Mouse (Mus musculus) heart, embryonic 13.5 days (tissue): ENCODE measurements at regions not wholly inside any gene's neighbourhood (a gene's known extent, or its start where the extent isn't known, plus 50 kb on each side); places are given as distances from the start of the nearest gene placed in this dataset.

Experiments used
- ATAC-seq: fragments of 200-750 bp; cut with Nextera tagmentation; 2 replicates; pipeline ENCODE4 v1.8.0; 2017; ENCODE audit warnings: moderate TSS enrichment; ENCODE audit not compliant: insufficient number of reproducible peaks, low FRiP score, low TSS enrichment; ENCODE audit errors: extremely low read depth
- H3K27ac ChIP-seq: fragments of 300-500 bp; sonication (generic); replicated peaks from 2 replicates; pipeline ENCODE4 v1.5.1; 2015; ENCODE audit warnings: moderate library complexity, mild to moderate bottlenecking, inconsistent platforms
- H3K27me3 ChIP-seq: fragments of 300-500 bp; sonication (generic); replicated peaks from 2 replicates; pipeline ENCODE4 v1.6.1; 2015; ENCODE audit warnings: mild to moderate bottlenecking, inconsistent platforms
- H3K36me3 ChIP-seq: fragments of 300-500 bp; sonication (generic); 2 replicates; pipeline ENCODE4 v1.6.1; 2015; ENCODE audit warnings: mild to moderate bottlenecking, inconsistent platforms
- H3K4me1 ChIP-seq: fragments of 300-500 bp; sonication (generic); 2 replicates; pipeline ENCODE4 v1.6.1; 2015; ENCODE audit warnings: inconsistent platforms
- H3K4me2 ChIP-seq: fragments of 300-500 bp; sonication (generic); 2 replicates; pipeline ENCODE4 v1.6.1; 2015; ENCODE audit warnings: inconsistent platforms, mild to moderate bottlenecking, moderate library complexity
- H3K4me3 ChIP-seq: fragments of 300-500 bp; sonication (generic); 2 replicates; pipeline ENCODE4 v1.5.1; 2015; ENCODE audit warnings: moderate library complexity, mild to moderate bottlenecking, inconsistent platforms
- H3K9ac ChIP-seq: fragments of 300-500 bp; sonication (generic); 2 replicates; pipeline ENCODE4 v1.6.1; 2015; ENCODE audit warnings: inconsistent platforms, mild to moderate bottlenecking, moderate library complexity
- H3K9me3 ChIP-seq: fragments of 300-500 bp; sonication (generic); 2 replicates; pipeline ENCODE4 v1.6.1; 2016; ENCODE audit warnings: inconsistent platforms
- WGBS: fragments of 180-500 bp; shearing (Covaris S2); methylation state at CpG from one replicate; pipeline ENCODE4 v1.1.7; 2015; ENCODE audit warnings: mixed read lengths; 5-methylcytosine and 5-hydroxymethylcytosine counted together

DNA sequence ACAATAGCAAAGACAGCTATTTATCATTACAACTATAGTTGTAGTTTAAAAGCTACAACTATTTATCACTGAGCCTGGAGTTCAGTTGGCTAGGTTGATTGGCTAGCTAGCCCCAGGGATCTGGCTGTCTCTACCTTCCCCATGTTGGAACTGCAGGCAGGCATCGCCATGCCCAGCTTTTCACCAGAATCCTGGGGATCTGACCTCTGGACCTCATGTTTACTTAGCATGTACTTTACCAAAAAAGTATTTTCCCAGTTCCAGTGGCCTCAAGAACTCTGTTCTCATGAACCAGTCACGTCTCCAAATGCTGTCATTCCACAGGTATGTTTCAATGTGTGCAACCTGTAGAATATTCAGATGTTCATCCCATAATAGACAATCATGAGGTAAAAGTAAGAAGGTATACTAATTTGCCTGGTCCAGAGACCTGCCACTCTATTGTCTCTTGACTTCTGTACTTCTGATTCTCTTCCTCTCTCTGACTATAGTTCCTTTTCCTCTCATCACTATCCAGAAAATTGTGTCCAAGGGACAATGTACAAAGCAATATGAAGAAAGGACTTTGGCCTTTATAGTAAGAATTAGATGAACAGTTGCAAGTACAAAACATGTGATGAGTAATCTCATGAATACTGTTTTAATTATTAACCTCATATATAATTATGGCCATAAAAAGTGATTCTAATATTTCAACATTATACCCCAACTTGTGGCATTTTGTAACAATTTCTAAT lies 421.8 kb downstream of the Fam84a start:
- Histone ChIP-seq H3K27me3 (no peaks in the 10 kb centered on the region), H3K9ac (no peak overlapping the region), H3K4me1 (no peaks in the 10 kb centered on the region), H3K4me3 (no peak overlapping the region), H3K36me3 (no peaks in the 10 kb centered on the region), H3K27ac (no peak overlapping the region), H3K9me3 (no peaks in the 10 kb centered on the region), H3K4me2 (no peak overlapping the region)
- no peak for ATAC-seq
- 75% methylated on average over 2 of the region's 2 CpGs for WGBS

DNA sequence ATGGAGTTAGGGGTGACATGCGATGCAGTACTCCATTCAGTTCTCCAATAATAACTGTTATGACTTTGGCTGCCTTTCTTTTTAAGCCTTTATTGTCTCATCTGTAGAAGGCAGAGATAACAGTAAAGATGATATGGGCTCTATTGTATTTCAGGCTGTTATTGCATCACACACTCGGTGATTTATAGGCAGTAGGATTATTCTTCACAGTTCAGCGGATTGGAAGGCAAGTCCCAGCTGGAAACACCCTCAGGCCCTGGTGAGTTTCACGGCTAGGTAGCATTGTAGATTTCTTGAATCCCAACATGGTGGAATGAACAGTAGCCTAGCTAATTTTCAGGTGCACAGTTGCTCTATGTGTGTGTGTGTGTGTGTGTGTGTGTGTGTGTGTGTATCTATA lies 422.9 kb downstream of the Fam84a start:
- no peak overlapping the region for H3K9ac ChIP-seq
- H3K4me2 ChIP-seq: no peak overlapping the region
- H3K4me3 ChIP-seq: no peak overlapping the region
- no peak for ATAC-seq
- 77% methylated on average over 4 of the region's 4 CpGs for WGBS
- H3K27ac ChIP-seq: no peak overlapping the region
- H3K36me3 ChIP-seq: no peaks in the 10 kb centered on the region
- no peaks in the 10 kb centered on the region for H3K4me1 ChIP-seq
- no peaks in the 10 kb centered on the region for H3K9me3 ChIP-seq
- no peaks in the 10 kb centered on the region for H3K27me3 ChIP-seq

DNA sequence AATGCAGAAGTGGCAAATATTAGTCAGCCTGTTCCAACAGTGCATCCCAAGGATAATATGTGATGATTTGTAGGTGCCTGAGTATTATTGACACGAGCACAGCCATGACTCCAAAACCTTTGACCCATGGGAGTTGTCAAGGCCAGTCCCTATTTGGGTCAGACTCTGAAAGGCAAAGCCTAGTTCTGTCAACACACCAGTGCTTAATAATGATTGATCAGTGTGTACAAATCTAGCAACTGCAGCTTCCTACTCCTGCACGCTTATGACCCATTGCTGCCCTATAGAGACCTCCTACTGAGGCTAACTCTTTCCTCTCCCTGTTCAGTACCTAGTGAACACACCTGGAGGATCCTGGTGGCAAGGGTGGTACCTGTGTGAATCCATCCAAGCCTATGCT lies 427.3 kb downstream of the Fam84a start:
- 78% methylated on average over 2 of the region's 2 CpGs for WGBS
- Histone ChIP-seq H3K9me3 (no peaks in the 10 kb centered on the region), H3K27me3 (no peaks in the 10 kb centered on the region), H3K4me2 (no peak overlapping the region), H3K27ac (no peak overlapping the region), H3K4me1 (no peaks in the 10 kb centered on the region), H3K4me3 (no peak overlapping the region), H3K9ac (no peak overlapping the region), H3K36me3 (no peaks in the 10 kb centered on the region)
- ATAC-seq: no peak

DNA sequence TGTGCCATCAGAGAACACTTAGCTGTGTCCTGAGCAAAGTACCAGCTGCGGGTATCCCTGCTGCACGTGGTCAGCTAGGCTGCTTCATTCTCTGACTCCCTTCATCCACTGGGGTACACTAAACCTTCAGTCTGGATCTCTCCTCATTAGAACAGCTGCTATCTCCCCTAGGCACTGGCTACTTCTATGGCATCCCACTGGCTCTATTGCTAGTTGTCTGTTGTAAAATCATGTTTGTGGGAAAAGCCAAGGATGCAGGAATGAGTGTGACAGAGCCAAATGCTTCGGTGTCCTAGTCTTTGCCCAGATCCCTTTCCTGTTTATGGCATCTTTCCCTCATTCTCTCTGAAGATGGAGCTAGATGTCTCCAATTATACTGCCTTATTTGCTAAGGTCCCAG lies 440.9 kb downstream of the Nbas start:
- WGBS: 75% methylated on average over 3 of the region's 3 CpGs
- H3K36me3 ChIP-seq: no peaks in the 10 kb centered on the region
- ATAC-seq: no peak
- no peak overlapping the region for H3K27ac ChIP-seq
- no peaks in the 10 kb centered on the region for H3K27me3 ChIP-seq
- H3K4me1 ChIP-seq: no peaks in the 10 kb centered on the region
- no peak overlapping the region for H3K9ac ChIP-seq
- H3K9me3 ChIP-seq: no peaks in the 10 kb centered on the region
- H3K4me2 ChIP-seq: no peak overlapping the region
- H3K4me3 ChIP-seq: no peak overlapping the region

DNA sequence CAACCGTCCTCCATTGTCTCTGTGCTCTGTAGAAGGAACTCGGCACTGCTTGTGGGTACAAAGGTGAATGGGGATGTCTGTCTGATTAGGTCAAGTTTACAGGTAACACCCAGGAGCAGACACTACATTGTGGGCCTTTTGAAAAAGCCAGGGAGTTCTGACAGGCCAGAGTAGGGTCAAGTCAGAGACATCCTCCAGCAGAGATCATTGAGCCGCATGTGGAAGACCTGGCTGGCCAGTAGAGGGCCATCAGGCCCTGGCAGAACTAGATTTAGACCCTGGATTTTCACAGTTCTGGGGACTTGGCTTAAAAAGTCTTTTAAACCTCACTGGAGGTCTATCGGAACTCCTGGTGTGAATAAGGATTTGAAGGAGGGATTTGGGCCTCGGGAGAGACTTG lies 438.8 kb downstream of the Nbas start:
- Histone ChIP-seq H3K9ac (no peak overlapping the region), H3K4me2 (no peak overlapping the region), H3K9me3 (no peaks in the 10 kb centered on the region), H3K27ac (no peak overlapping the region), H3K4me1 (no peaks in the 10 kb centered on the region), H3K27me3 (no peaks in the 10 kb centered on the region), H3K36me3 (no peaks in the 10 kb centered on the region), H3K4me3 (no peak overlapping the region)
- 76% methylated on average over 5 of the region's 5 CpGs for WGBS
- no peak for ATAC-seq

DNA sequence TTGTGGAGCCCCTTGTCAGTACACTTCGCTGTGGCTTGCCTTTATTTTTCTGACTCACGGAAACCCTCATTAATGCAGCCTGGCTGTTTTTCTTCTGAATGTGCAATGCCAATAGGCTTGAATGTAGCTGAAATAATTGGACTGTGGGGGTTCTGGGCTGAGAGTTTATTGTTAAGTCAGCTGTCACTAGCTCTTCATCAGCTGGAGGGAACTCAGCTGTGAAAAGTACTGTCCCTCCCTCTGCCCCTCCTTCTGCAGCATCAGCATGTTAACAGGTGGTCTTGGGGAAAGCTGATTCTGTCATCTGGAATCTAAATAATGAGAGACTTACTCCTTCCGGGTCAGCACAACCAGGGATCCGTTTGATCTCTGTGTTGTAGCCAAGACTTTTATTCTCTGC lies 437.6 kb downstream of the Nbas start:
- Histone ChIP-seq H3K27ac (no peak overlapping the region), H3K27me3 (no peaks in the 10 kb centered on the region), H3K4me2 (no peak overlapping the region), H3K9me3 (no peaks in the 10 kb centered on the region), H3K9ac (no peak overlapping the region), H3K4me1 (no peaks in the 10 kb centered on the region), H3K4me3 (no peak overlapping the region), H3K36me3 (no peaks in the 10 kb centered on the region)
- 67% methylated on average over 4 of the region's 4 CpGs for WGBS
- ATAC-seq: no peak

DNA sequence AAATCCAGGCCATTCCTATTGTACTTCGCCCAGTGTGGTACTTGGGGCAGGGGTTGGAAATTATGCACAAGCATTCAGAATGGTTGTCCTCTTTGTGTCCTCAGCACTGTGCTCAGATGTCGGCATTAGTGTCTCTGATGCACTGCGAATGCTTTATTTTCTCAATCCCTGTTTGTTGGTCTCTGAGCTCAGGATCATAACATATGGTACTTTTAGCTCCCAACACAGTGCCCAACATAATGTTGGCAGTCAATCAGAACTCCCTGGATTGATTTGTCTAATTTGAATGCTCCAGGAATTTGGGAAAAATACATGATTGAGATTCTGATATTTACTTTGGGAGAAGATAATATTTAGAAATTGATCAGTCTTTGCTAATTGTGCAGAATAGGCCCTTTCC lies 434.7 kb downstream of the Nbas start:
- no peak overlapping the region for H3K27ac ChIP-seq
- H3K4me1 ChIP-seq: 0 out of 2 replicates have a peak, but pooled peaks cover 7% of the 10 kb centered on the region
- no peaks in the 10 kb centered on the region for H3K36me3 ChIP-seq
- no peak overlapping the region for H3K4me3 ChIP-seq
- no peak for ATAC-seq
- 81% methylated on average over 3 of the region's 3 CpGs for WGBS
- no peaks in the 10 kb centered on the region for H3K27me3 ChIP-seq
- no peak overlapping the region for H3K9ac ChIP-seq
- H3K9me3 ChIP-seq: no peaks in the 10 kb centered on the region
- H3K4me2 ChIP-seq: no peak overlapping the region

DNA sequence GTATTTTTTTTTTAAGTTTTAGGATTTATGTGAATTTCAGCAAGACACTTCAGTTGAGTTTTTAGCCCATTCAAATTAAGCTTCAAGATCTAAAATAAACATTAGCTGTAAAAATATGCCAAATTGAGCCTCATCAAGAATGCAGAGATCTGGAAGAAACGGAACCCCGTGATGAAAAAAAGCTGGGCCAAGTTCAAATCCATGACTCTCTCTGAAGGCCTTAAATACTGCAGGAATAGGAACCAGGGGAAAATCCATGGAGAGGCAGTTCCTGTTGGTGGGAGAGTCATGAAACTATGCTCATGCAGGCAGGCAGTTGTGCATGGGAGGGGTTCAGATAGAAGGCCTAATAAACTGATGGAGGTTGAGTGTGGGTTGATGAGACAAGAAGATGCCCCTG lies 430.9 kb downstream of the Nbas start:
- no peak for ATAC-seq
- 69% methylated on average over 2 of the region's 2 CpGs for WGBS
- no peak overlapping the region for H3K9ac ChIP-seq
- no peaks in the 10 kb centered on the region for H3K27me3 ChIP-seq
- 0 out of 2 replicates have a peak, but pooled peaks cover 7% of the 10 kb centered on the region for H3K4me1 ChIP-seq
- H3K4me3 ChIP-seq: no peak overlapping the region
- no peaks in the 10 kb centered on the region for H3K9me3 ChIP-seq
- H3K27ac ChIP-seq: no peak overlapping the region
- no peaks in the 10 kb centered on the region for H3K36me3 ChIP-seq
- H3K4me2 ChIP-seq: no peak overlapping the region

DNA sequence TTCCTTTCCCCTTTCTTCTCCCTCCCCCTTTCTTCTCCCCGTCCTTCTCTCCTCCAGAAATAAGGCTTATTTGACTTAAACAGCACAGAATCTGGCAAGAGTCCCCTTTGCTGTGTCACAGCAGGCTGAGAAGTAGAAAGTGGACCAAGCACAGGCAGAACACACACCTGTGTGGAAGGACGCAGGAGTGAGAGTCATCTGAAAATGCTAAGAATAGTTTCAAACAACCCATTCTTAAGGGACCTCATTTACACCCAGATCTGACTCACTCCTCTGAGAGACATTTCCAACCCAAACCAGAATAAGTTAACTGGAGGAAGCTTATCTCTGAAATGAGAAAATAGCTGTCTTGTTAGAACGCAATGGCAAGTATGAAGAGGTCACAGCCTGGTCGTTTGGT lies 429.9 kb downstream of the Nbas start:
- 34% methylated on average over 4 of the region's 4 CpGs for WGBS
- Histone ChIP-seq H3K27me3 (no peaks in the 10 kb centered on the region), H3K9me3 (no peaks in the 10 kb centered on the region), H3K4me2 (no peak overlapping the region), H3K9ac (no peak overlapping the region), H3K36me3 (no peaks in the 10 kb centered on the region), H3K4me1 (0 out of 2 replicates have a peak, but pooled peaks cover 7% of the 10 kb centered on the region), H3K27ac (no peak overlapping the region), H3K4me3 (no peak overlapping the region)
- no peak for ATAC-seq

DNA sequence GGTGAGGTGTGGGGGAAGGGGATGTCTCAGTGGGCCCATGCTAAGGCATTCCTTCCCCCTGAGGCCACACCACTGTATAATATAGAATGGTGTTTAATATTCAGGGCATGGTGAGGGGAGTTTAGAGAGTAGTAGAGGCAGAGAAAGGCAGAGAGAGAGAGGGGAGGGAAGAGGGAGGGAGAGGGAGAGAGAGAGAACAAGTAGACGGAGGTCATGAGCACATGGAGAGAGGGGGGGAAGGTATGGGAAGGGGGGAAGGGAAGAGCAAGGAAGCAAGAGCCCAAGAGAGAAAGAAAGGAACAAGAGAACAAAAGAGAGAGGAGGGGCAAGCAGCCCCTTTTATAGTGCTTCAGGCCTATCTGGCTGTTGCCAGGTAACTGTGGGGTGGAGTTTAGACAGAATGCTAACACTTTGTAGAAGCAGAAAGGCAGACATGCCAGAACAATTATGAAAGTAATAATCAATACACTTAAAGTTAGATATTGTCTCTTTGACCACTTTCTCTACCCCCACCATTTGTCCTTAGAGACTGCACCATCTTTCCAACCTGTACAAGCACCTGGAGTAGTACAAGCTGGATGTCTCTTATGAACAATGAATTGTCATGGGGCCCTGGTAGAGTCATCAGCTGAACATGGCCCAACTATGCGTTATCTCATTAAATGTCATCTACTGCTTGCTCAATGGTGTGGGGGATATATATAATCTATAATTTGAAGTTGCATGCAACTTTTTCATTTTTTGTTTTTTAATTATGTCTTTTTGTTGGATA lies 422.6 kb downstream of the Nbas start:
- Histone ChIP-seq H3K4me1 (peaks cover 28% of the 10 kb centered on the region), H3K4me3 (no peak overlapping the region), H3K27me3 (no peaks in the 10 kb centered on the region), H3K9me3 (no peaks in the 10 kb centered on the region), H3K27ac (no peak overlapping the region), H3K4me2 (no peak overlapping the region), H3K36me3 (no peaks in the 10 kb centered on the region), H3K9ac (no peak overlapping the region)
- 68% methylated on average over 2 of the region's 2 CpGs for WGBS
- no peak for ATAC-seq

DNA sequence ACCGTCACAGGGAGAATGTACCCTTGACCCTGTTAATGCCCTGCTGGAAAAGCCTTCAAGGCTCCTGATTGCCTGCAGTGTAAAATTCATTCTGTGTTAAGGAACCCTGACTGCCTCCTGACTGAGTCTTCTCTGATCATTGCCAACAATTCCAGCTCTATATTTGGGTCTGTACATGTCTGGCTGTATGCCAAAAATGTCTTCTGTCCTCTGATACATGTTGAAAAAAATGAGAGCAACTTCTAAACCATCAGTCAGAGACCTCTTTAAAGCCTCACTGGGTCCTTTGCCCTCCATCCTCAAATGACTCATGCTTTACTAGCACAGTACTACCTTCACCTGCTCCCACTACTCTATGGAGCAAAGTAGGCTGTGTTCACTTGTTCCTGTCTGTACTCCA lies 408.3 kb downstream of the Nbas start:
- Histone ChIP-seq H3K9ac (no peak overlapping the region), H3K4me3 (no peak overlapping the region), H3K4me2 (no peak overlapping the region), H3K36me3 (no peaks in the 10 kb centered on the region), H3K4me1 (peaks cover 10% of the 10 kb centered on the region), H3K27me3 (no peaks in the 10 kb centered on the region), H3K27ac (peak overlapping the region; percentile 28; the same call in 1 of the 2 replicates), H3K9me3 (no peaks in the 10 kb centered on the region)
- ATAC-seq: no peak
- 42% methylated on average over 1 of the region's 1 CpGs for WGBS

DNA sequence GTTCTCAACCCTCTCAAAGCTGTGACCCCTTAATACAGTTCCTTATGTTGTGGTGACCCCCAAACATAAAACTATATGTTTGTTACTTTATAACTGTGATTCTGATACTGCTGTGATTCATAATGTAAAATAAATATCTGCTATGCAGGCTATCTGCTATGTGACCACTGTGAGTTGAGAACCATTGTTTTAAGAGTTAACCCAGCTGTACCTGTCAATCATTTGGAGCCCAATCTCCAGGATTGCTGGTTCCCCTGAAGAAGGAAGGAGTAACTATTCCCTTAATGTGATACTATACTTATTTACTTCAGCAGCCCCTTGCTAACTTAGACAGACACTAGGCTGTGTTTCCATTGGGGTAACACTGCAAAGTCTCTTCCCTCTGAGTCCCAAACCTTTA lies 400.5 kb downstream of the Nbas start:
- no peak for ATAC-seq

More for the DNA sequence above, 400.5 kb downstream of the Nbas start:
- Histone ChIP-seq H3K27ac (no peak overlapping the region), H3K9ac (no peak overlapping the region), H3K4me1 (no peaks in the 10 kb centered on the region), H3K27me3 (no peaks in the 10 kb centered on the region), H3K9me3 (no peaks in the 10 kb centered on the region), H3K4me3 (no peak overlapping the region), H3K4me2 (no peak overlapping the region), H3K36me3 (no peaks in the 10 kb centered on the region)
